Mouse (Mus musculus): ENCODE measurements around the gene Tmem221. TPM values are rescaled to one million over a fixed set of nuclear protein-coding genes. Genes with fewer than 3 reads are reported as not detected.
A peak's percentile ranks its signal among the peaks of the same experiment; 100 is the strongest.

The Tmem221 gene
- polyA plus RNA-seq, 1 experiment: 0.19 TPM

DNA sequence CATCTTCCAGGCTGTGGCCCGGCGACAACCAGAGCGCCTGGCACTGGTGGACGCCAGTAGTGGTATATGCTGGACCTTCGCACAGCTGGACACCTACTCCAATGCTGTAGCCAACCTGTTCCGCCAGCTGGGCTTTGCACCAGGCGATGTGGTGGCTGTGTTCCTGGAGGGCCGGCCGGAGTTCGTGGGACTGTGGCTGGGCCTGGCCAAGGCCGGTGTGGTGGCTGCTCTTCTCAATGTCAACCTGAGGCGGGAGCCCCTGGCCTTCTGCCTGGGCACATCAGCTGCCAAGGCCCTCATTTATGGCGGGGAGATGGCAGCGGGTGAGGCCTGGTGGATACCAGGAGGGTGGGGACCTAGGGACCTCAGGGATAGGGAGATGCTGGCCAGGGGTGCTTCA, 20.8 kb upstream of the Tmem221 start:
- Histone ChIP-seq H3K4me3 (ENCODE audit: insufficient read depth, low read length) (no peak overlapping the region), H3K27ac (ENCODE audit: insufficient read depth, low read length) (no peak overlapping the region), H3K4me1 (ENCODE audit: control insufficient read depth, insufficient read depth, low read length) (no peaks in the 10 kb centered on the region)
- no peak for TF ChIP-seq CTCF (IDR thresholded peaks at IDR 0.05; ENCODE audit: extremely low read depth, insufficient read depth, low read length)
- no peak for TF ChIP-seq POLR2A (IDR thresholded peaks at IDR 0.05; ENCODE audit: extremely low read depth, insufficient read depth, low read length)

DNA sequence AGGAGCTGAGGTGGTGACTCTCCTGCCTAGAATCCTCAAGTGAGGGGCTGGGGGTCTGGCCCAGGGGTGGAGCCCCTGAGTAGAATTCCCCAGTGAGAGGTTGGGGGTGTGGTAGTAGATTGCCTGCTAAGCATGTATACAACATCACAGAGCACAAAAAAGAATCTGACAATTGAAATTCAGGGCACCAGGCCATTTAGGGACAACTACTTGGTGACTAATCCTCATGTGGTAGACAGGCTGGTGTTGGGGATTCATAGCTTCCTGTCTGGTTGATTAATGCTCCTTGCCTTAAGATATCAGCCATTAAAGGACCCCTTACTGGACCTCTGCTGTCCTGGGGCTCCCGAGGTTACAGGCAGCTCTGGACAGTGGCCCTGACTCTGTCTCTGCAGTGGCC, 20.3 kb upstream of the Tmem221 start:
- H3K27ac ChIP-seq (ENCODE audit: insufficient read depth, low read length): no peak overlapping the region
- H3K4me1 ChIP-seq (ENCODE audit: control insufficient read depth, insufficient read depth, low read length): no peaks in the 10 kb centered on the region
- no peak overlapping the region for H3K4me3 ChIP-seq (ENCODE audit: insufficient read depth, low read length)
- TF ChIP-seq POLR2A (IDR thresholded peaks at IDR 0.05; ENCODE audit: extremely low read depth, insufficient read depth, low read length): no peak
- TF ChIP-seq CTCF (IDR thresholded peaks at IDR 0.05; ENCODE audit: extremely low read depth, insufficient read depth, low read length): no peak

DNA sequence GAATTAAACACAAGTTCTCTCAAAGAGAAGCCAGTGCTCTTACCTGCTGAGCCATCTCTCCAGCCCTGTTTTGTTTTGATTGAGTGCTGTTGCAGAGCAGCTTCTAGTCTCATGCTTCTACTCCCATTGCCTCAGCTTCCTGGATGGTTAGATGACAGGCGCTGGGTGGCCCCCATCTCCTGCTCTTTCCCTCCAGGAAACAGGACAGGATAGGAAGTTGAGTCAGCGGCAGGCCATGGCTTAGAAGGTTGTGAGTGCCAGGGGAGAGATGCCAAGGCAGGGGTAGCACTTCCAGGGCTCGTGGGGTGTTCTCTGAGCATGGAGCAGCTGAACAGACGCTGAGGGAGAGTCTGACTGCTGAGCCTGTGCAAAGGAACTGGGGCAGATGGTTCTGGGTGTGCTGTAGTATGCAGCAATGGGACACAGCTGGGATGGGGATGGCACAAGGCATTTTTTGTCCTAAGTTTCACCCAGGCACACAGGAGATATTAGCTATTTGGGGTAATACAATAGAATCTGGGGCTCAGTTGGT, 19.3 kb upstream of the Tmem221 start:
- Histone ChIP-seq H3K4me3 (ENCODE audit: insufficient read depth, low read length) (no peak overlapping the region), H3K27ac (ENCODE audit: insufficient read depth, low read length) (no peak overlapping the region), H3K4me1 (ENCODE audit: control insufficient read depth, insufficient read depth, low read length) (peaks cover 1% of the 10 kb centered on the region; the same call in 1 of the 2 replicates)
- TF ChIP-seq CTCF (IDR thresholded peaks at IDR 0.05; ENCODE audit: extremely low read depth, insufficient read depth, low read length) (no peak), POLR2A (IDR thresholded peaks at IDR 0.05; ENCODE audit: extremely low read depth, insufficient read depth, low read length) (no peak)

DNA sequence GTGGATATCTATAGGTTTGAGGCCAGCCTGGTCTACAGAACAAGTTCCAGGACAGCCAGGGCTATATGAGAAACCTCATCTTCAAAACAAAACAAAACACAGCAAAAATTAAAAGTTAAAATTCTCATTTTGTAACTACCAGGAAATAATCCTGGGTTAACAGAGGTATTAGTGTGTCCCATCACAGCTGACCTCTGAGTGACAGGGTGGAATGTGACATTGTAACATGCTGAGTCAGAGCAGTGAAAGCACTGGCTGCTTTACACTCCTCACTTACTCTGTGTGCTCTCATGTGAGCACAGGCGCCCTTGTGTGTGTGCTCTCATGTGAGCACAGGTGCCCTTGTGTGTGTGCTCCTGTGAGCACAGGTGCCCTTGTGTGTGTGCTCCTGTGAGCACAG, 16.3 kb upstream of the Tmem221 start:
- TF ChIP-seq POLR2A (IDR thresholded peaks at IDR 0.05; ENCODE audit: extremely low read depth, insufficient read depth, low read length) (no peak), CTCF (IDR thresholded peaks at IDR 0.05; ENCODE audit: extremely low read depth, insufficient read depth, low read length) (no peak)
- H3K4me1 ChIP-seq (ENCODE audit: control insufficient read depth, insufficient read depth, low read length): peaks cover 5% of the 10 kb centered on the region; the same call in 1 of the 2 replicates
- no peak overlapping the region for H3K4me3 ChIP-seq (ENCODE audit: insufficient read depth, low read length)
- no peak overlapping the region for H3K27ac ChIP-seq (ENCODE audit: insufficient read depth, low read length)

DNA sequence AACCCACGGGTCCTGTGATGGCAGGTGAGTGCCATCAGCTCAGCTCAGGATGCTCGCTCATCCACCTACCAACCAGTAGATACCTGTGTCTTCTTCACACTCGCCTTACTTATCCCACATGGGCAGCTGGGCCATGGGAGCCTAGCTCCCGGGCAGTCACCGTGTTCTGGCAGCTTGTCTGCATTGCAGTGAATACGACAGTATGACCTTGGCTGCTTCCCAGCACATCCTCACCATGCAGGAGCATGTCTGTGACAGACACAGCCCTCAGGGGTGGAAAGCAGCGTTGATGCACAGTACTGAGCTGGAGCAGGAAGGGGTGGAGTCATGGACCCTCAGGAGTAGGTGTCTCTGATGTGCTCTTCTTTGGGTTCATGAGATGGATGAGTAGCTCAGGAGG, 15.8 kb upstream of the Tmem221 start:
- H3K4me3 ChIP-seq (ENCODE audit: insufficient read depth, low read length): no peak overlapping the region
- peaks cover 5% of the 10 kb centered on the region; the same call in 1 of the 2 replicates for H3K4me1 ChIP-seq (ENCODE audit: control insufficient read depth, insufficient read depth, low read length)
- TF ChIP-seq POLR2A (IDR thresholded peaks at IDR 0.05; ENCODE audit: extremely low read depth, insufficient read depth, low read length) (no peak), CTCF (IDR thresholded peaks at IDR 0.05; ENCODE audit: extremely low read depth, insufficient read depth, low read length) (no peak)
- H3K27ac ChIP-seq (ENCODE audit: insufficient read depth, low read length): no peak overlapping the region

DNA sequence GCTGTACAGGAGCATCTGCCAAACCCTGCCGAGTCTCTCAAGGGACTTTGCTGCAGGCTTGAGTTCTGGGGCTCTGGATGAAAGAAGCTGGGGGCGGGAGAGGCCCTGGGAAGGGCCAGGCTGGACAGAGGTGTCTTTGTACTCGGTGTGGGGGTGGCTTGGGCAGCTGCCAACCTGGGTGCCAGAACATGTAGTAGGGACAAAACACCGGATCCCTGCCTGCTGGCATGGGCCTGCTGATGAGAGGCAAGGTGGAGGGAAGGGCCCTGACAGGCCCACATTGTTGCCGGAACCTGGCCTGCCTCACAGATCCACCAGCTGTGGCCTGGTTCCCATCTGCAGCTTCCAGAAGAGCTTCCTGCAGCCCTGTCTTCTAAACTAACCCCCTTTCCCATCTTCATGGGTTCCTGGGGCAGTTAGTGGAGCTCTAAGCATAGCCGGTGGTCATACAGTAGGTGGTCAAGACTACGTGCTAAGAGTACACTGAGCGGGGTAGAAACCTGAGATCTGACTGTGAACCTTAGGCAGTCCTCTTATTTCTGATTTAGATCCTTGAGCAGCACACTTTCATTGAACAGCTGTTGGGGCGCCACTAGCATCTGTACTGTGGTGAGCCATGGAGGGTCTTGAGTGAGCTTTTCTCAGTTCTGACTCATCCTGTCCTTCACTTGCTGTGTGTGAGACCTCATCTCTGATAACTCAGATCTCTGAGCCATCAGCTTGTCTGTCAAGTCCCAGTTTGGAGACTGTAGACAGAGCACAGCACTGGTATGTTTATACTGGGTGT, 14.4 kb upstream of the Tmem221 start:
- peaks cover 5% of the 10 kb centered on the region; the same call in 1 of the 2 replicates for H3K4me1 ChIP-seq (ENCODE audit: control insufficient read depth, insufficient read depth, low read length)
- peak overlapping the region; percentile 2 for H3K4me3 ChIP-seq (ENCODE audit: insufficient read depth, low read length)
- TF ChIP-seq CTCF (IDR thresholded peaks at IDR 0.05; ENCODE audit: extremely low read depth, insufficient read depth, low read length): no peak
- 0 out of 2 replicates have a peak, but pooled peaks have one; percentile 11 for TF ChIP-seq POLR2A (IDR thresholded peaks at IDR 0.05; ENCODE audit: extremely low read depth, insufficient read depth, low read length)
- H3K27ac ChIP-seq (ENCODE audit: insufficient read depth, low read length): peak overlapping the region; percentile 49; the same call in 1 of the 2 replicates

DNA sequence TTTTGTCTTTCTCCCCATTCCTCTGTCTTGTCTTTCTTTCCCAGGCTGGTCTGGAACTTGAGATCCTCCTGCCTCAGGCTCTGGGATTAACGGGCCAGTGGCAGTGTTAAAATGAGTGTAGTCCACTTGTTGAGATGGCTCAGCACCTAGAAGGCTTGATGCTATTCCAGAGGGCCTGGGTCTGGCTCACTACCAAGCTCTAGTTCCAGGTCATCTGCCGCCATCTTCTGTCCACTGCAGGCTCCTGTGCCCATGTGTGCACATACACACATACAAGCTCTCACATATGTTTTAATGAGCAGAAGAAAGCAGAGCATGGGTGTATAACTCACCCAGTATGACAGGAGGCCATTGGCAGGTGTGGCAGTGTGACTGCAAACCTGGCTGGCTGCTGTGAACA, 13.4 kb upstream of the Tmem221 start:
- Histone ChIP-seq H3K4me1 (ENCODE audit: control insufficient read depth, insufficient read depth, low read length) (peaks cover 5% of the 10 kb centered on the region; the same call in 1 of the 2 replicates), H3K27ac (ENCODE audit: insufficient read depth, low read length) (0 out of 2 replicates have a peak overlapping the region, but pooled peaks have one; percentile 6), H3K4me3 (ENCODE audit: insufficient read depth, low read length) (no peak overlapping the region)
- TF ChIP-seq CTCF (IDR thresholded peaks at IDR 0.05; ENCODE audit: extremely low read depth, insufficient read depth, low read length) (no peak), POLR2A (IDR thresholded peaks at IDR 0.05; ENCODE audit: extremely low read depth, insufficient read depth, low read length) (no peak)

DNA sequence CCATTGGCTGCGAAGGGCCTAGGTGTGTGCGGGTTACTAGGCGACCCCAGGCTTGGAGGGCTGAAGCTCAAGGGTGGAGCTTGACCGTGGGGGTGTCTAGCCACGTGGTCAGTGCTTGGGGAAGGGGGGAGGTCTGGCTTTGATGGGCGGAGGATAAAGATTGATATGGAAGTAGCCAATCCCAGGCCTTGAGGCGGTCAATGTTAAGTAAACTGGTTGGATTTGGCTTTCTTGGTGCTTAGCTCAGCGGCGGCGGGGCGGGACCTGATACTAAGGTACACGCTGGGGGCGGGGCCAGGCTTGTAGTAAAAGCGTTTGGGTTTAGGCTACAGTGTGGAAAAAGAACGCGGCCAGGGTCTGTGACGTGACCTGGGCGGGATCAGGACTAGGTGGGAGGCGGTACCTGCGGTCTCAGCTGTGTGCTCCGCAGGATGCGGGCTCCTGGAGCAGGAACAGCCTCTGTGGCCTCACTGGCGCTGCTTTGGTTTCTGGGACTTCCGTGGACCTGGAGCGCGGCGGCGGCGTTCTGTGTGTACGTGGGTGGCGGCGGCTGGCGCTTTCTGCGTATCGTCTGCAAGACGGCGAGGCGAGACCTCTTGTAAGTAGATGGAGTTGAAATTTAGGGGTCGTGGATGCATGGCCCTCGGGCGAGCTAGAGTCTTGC, 11.8 kb upstream of the Tmem221 start:
- TF ChIP-seq POLR2A (IDR thresholded peaks at IDR 0.05; ENCODE audit: extremely low read depth, insufficient read depth, low read length) (peak; percentile 64; the same call in 1 of the 2 replicates), CTCF (IDR thresholded peaks at IDR 0.05; ENCODE audit: extremely low read depth, insufficient read depth, low read length) (no peak)
- peak overlapping the region; percentile 58 for H3K4me3 ChIP-seq (ENCODE audit: insufficient read depth, low read length)

More for the DNA sequence above, 11.8 kb upstream of the Tmem221 start:
- Histone ChIP-seq H3K27ac (ENCODE audit: insufficient read depth, low read length) (peak overlapping the region; percentile 72), H3K4me1 (ENCODE audit: control insufficient read depth, insufficient read depth, low read length) (peaks cover 5% of the 10 kb centered on the region; the same call in 1 of the 2 replicates)
